Mouse (Mus musculus): ENCODE measurements around the gene Nrxn3.

DNA sequence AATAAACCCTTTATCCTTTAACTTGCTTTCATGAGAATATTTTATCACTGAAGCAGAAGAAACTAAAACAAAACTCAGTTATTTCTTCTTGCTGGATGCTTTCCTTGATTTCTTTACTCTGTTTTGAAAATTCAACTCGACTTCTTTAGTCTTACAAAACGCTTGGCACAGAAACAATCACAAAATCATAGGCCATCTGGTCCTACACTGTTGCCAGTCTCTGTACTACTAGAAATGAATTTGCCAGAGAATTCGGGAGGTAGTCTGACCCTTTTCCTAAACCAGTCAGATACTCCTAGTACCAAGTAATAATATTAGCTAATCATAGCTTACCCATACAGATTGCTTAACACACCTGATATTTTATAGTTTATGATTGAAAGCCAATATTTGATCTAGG, 1066.1 kb downstream of the Nrxn3 start:
- TF ChIP-seq CTCF (IDR thresholded peaks at IDR 0.05; ENCODE audit: borderline replicate concordance, insufficient read depth, low read length): no peak
- no peak for TF ChIP-seq POLR2A (IDR thresholded peaks at IDR 0.05; ENCODE audit: low read depth, low read length)
